Mouse (Mus musculus) cerebellum, adult (tissue): ENCODE results near the gene Vmn1r169.
"Not testable (repeated sequence)": the region's sequence is repeated elsewhere in the genome, so short reads cannot be mapped to it uniquely, and the experiment has no call there.

ENCODE experiments used
- ATAC-seq: cut with Nextera tagmentation; 2 replicates; pipeline ENCODE4 v1.9.2; 2017; ENCODE audit warnings: mild to moderate bottlenecking, moderate library complexity, mixed read lengths; ENCODE audit not compliant: insufficient number of reproducible peaks, low FRiP score, low TSS enrichment

Vmn1r169 gene

DNA sequence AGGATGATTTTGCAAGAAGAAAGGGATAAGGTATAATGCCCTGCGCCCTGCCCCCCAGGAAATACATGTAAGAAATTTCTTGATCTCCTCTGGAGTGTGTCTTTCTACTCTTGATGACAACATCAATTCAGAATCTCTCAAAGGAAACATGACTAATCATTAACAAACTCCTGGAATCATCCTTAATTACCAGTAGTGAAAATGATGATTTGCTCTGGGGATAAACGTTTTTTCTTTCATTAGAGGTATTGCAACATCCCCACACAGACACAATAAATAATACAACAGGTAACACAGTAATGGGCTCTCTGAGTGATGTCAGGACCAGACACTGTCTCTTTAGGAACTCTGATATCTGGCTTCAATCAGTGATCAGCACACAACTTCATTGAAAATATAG, at the start of gene Vmn1r169:
Gene Vmn1r169 (plus strand): TSS at position 301 of the 400 bp plus-strand sequence.
- not testable (repeated sequence) for ATAC-seq

DNA sequence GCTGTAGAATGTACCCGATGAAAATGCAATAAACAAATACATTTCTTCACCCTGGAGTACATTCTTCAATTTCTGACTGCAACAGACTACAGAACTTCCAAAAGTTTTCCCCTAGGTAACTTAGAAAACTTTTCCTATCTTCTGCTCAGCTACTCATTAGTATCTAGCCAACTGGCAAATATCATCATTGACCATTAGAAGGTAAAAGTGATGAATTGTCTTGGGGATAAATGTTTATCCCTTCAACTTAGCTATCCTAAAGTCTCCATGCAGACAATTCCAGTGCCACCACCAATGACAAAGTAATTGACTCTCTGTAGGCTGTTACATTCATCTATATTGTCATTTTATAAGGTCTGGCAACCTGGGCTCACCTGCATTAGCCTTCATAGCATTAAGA, 35.9 kb upstream of the Vmn1r169 start, which contains the start of gene Vmn1r168:
Gene Vmn1r168 (plus strand): TSS at position 301 of the 400 bp plus-strand sequence.
- ATAC-seq: not testable (repeated sequence)

DNA sequence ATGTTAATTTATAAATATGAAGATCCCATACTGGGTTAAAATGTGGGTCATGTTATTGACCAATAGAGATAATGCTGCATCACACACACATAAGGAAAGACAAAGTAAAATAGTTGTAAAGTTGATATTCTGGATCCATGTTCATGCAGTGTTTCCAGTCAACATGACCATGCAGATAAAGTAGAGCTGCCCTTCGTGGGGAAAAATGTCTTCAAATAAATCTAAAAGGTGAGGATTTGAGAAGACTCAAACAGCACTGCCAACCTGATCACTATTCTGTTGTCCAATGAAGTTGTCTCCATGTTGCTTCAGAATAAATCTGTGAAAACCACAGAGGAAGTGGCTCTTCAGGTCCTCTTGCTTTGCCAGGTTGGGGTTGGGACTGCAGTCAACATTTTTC, 30.5 kb downstream of the Vmn1r169 start, which contains the start of gene Vmn1r170:
Gene Vmn1r170 (plus strand): TSS at position 301 of the 400 bp plus-strand sequence.
- not testable (repeated sequence) for ATAC-seq
